Mouse (Mus musculus): ENCODE data around the gene Xbp1.

- TF ChIP-seq MAX (IDR thresholded peaks at IDR 0.05), result no peak
- no peak for TF ChIP-seq CEBPB (IDR thresholded peaks at IDR 0.05; ENCODE audit: low read depth)
Measured at GRCm38 (mm10) chr11:5498422-5498821, 22.0 kb upstream of the Xbp1 start.
